Mouse (Mus musculus) embryo, embryonic 11.5 days (tissue): Measurements from ENCODE around the gene Acap2.

Experiments used
- DNase-seq: peaks from one replicate; pipeline ENCODE4 v3.0.0-alpha.2; 2012; ENCODE audit warnings: low read depth, low spot score

Acap2 gene

DNA sequence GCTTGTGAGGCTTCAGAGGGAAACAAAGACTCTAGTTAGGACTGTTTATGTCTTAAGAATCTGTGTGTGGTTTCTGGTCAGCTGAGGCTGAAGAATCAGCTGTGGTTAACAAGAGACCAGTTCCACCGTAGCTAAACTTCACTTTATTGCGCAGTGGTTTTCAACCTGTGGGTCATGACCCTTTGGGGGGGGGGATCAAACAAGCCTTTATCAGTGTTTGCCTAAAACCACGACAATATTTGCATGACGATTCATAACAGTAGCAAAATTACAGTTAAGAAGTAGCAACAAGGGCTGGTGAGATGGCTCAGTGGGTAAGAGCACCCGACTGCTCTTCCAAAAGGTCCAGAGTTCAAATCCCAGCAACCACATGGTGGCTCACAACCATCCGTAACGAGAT is 4.7 kb upstream of the Acap2 start:
- no peak for DNase-seq

DNA sequence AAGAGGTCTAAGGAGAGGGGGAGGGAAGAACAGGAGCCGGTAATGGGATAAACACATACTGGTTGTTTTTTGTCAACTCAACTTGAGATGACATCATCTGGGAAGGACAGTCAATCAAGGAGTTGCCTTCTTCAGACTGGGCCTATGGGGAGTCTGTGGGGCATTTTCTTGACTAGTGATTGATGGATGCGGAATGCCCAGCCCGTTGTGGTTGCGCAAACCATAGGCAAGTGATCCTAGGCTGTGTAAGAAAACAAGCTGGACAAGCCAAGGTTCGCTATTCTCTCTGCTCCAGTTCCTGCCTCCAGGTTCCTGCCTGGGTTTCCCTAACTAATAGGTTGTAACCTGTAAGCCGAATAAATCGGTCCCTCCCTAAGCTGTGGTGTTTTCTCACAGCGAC is 4.1 kb upstream of the Acap2 start:
- no peak for DNase-seq

DNA sequence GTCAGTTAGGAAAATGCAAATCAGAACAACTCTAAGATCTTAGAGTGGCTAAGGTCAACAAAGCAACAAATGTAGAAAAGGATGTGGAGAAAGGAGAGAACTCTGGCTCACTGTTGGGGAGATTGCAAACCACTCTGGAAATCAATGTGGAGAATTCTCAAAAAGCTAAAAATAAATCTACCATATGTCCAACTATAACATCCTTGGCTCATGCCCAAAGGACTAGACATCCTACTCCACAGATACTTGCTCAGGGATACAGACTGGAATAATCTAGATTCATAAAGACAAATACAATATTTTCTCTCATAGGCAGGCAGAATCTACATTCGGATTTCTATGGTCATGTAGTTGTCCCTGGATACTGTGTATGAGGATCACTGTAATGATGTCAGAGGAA is 3.2 kb upstream of the Acap2 start:
- no peak for DNase-seq

DNA sequence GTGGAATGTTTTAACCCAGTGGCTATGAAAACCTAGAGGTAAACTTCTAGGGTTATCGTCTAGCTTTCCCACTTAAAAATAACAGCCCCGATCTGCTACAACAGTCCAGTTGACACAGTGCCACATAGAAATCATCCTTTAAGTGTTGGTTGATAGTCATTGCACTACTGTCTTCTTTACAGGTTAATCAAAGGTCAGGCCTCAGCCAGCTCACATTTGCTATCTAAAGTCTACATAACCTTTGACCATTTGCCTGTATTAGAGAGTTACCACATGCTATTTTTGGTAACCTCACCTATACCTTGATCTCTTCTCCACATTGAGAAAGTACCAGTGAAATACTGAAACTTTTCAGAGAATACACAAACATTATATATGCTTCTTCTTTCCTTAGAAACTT is 659 bp upstream of the Acap2 start:
- no peak for DNase-seq

DNA sequence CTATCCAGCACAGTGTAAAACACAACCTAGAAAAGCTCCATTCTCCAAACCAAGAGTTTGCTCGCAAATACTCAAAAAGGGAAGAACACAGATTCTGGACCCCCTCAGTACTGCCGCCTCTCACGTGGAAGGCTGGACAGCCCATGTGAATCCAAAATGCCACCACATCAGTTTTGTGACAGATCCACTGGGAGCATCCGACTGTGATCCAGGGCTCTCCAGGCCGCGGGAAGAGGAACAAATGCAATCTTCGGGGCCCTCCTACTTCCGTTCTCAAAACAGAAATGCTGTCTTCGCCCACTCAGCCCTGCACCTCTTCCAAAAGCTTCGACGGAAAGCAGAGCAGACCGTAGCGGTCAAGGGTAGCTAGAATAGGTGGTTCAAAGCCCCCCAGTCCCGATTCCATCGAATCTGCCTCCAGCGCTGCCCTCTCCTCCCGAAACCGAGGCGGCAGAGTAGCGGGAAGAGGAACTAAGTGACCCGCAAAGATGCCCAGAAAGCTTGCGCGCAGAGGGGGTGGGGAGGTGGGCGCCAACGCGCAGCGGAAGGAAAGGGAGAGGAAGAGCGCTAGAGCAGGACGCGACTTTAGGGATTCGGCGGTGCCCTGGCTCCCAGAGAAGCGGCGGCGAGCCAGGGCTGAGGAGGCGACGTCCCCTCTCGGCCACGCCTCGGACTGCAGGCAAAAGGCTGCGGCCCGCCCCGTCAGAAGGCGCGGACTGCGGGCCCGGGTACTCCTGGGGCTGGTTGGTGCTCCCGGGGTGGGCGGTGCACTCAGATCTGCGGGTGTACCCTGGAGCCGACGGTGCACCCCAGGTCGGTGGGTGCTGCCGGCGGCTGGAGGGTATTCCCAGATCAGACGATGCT is 887 bp downstream of the Acap2 start:
- peak; percentile 19 for DNase-seq

DNA sequence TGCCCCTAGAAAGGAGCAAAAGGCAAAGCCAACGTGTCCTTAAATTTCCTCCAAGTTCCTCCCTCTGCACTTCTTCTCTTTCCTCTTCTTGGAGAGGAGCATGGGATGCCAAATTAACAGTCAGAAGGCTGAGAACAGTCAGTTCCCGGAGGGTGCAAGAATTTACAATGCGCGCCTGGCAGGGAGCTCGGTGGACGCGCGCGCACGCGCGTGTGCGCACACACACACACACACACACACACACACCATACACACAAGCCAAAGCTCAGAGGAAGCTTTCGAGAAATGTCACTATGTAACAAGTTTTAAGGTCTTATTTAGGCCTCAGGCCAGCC is 1.5 kb downstream of the Acap2 start:
- DNase-seq: no peak

DNA sequence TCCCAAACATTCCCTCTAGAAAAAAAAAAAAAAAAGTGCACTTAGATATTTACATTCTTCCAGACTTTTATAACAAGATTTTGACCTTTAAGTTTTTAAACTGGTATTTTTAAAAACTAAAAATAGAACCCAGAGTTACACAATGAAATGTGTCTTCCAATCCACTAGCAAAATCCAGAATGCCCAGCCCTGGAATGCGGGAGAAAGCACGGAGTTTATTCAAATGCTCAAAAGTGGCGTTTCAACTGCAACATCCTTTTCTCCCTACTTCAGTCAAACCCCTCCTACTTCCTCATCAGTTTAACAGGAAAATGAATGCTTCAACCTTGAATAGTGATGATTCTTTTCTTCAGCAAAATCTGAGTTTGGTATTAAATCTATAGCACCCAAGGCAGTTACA is 4.1 kb downstream of the Acap2 start:
- DNase-seq: no peak

DNA sequence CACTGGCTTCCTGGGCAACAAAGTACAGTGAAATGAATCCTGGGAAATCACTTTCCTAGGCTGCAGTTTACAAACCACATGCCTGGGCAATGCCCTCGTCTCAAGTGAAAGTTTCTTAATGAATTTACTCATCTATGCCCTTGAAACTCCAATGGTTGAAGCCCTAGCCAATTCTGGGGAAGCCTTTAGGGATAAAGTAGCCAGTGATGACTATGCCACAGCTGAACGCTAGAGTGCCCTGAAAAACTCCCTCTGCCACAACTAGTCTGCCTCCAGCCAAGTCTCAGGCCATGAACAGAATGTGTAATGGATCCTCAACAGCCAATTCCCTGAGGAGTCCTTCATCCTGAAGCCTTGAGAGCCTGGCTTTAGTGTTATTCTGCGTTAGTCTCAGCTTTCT is 8.5 kb downstream of the Acap2 start:
- no peak for DNase-seq

DNA sequence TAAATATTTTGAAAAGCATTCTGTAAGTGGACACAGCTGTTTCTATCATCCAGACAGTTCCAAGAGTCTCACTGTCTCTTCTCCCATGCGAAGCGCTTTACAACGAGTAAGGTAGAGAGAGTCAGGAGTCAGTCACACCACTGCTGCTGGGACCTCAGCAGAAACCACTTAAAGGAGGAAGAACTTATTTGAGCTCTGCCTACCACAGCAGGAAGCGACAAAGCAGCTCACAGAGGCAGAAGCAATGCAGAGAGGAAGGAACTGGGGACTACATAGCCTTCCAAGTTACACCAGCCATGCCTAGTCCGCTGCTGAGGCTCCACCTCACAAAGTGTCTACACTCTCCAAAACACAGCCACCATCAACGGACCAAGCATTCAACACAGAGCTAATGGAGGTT is 9.2 kb downstream of the Acap2 start:
- no peak for DNase-seq

DNA sequence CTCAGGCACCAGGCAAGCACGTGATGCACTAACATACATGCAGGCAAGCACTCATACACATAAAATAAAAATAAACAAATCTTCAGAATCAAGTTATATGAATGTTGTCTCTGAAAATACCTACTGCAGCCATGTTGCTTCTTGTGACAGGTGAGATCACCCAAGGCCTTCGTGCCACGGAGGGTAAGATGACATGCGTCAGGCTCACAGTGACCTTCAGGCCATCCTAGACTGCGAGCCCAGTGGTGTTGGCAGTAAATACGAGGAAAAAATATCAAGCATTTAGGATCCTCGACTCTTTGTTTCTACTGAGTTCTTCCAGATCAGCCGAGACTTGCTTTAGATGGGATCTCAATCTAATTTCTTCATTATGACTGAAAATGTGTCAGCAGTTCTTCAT is 10.6 kb downstream of the Acap2 start:
- no peak for DNase-seq

DNA sequence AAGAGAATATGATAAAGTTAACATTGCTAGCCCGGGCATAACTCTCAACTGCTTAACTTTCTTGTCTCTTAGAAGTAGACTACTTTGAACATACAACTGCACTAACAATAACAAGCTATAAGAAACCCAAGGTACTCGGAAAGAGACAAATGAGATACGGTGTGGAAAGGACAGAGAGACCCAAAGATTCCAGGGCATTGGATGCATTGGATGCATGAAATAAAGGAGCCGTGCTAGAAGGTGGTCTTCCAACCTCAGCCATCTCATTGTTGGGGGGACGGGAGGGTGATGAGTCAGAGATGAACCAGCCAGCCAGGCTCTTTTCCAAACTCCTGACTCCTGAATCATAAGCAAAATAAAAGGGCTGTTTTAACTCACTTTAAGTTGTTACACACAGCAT is 11.8 kb downstream of the Acap2 start:
- DNase-seq: no peak

DNA sequence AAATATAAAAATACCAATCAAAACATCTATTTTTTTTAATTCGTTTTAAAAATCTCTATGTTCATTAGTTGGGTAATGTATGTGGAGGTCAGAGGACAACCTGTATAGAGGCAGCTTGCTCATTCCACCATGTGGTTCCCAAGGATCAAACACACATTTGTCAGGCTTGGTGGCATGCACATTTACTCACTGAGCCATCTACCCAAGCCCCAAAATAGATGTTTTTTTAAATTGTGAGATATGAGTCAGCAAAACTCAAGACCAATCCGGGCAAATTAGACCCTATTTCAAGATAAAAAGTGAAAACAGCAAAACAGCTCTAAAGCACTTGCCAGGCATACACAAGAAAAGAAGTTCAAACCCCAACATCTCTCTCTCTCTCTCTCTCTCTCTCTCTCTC is 12.2 kb downstream of the Acap2 start:
- DNase-seq: no peak

DNA sequence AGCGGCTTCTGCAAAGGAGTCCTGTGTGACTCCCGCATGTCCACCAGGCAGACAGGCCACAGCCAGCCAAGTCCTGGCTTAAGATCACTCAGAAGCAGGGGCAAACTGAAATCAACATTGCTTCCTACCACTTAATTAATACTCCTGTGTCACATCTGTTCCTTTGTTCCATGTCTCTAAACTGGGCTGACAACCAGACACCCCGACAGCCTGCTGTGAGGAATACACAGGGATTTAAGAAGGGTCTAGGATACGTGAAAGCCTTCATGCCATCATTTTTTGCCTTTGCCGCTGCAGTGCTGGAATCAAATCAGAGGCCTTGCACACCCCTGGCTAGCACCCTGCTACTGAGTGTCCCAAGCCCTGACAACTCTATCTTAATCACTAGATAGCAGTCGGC is 12.8 kb downstream of the Acap2 start:
- no peak for DNase-seq

DNA sequence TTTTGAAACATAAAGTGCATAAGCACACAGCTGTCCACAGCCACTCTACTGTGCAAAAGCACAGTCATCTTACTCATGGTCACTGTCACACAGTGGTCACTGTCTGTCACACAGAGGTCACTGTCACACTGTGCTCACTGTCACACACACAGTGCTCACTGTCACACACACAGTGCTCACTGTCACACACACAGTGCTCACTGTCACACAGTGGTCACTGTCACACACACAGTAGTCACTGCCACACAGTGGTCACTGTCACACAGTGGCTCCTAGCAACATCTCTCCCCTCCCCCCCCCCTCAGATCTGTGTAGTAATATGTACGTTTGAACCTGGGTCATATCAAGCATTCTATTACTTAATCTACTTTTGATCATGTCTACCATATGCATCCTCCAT is 13.9 kb downstream of the Acap2 start:
- no peak for DNase-seq

DNA sequence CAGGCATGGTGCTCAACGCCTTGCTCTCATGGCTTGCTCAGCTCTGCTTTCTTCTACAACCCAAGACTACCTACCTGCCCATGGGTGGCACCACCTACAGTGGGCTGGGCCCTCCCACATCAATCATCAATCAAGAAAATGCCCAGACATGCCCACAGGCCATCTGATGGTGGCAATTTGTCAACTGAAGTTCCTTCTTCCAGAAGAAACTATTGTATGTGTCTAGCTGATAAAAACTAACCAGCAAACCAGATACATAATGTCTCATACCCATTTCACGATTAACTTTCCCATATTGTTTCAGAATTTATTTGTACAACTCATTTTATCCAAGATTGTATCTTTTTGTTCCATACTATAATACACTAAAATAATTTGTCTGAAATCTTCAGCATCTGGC is 15.3 kb downstream of the Acap2 start:
- no peak for DNase-seq

DNA sequence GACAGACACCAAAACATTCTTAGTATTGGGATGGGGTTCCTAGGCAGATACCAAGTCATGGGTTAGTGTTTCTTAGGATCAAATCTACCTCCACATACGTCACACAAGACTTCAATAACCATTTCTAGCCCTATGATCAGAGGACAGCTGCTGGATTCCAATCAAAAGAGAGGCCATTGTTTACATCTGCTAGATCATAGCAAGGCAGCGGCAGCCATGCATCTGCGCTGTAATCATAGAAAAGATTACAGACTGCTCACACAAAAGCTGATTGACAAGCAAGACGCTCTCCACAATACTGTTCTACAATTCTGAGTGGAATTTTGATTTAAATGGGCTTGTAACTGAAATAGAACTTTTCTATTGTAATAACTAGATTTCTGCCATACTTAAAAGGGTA is 16.3 kb downstream of the Acap2 start:
- no peak for DNase-seq

DNA sequence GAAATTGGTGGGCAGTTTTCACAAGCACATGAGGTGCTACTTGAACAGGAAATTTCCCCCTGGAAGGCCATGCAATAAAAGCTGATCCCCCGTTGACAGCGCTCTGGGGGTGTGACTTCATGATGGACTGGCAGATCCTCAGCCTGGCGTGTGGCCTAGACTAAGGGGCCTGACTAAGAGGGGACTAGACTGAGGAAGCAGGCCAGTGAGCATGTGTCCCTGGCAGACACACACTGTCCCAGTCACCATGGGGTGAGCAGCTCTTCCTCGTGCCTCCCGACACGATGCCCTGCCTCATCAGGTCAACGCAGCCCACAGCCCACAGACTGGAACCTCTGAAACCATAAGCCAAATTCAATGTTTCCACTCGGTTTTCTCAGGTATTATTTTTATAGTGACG is 18.5 kb downstream of the Acap2 start:
- DNase-seq: no peak

DNA sequence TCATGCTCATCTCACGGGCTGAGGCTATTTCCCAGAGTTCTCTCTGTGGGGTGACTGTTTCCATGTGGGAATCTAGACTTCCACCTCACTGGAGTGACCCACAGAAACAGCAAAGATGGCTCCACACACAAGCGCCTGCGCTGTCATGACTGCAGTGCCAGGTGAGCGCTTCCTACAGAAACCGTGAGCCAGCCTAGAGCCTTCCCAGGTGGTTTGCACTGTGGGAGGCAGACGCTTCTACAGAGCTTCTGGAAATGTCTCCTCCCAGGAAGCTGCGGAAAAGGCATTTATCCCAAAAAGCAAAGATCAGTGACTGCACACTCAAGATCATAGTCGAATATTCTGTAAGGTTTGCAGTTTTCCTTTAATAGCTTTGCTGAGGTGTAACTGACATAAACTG is 20.2 kb downstream of the Acap2 start:
- no peak for DNase-seq

DNA sequence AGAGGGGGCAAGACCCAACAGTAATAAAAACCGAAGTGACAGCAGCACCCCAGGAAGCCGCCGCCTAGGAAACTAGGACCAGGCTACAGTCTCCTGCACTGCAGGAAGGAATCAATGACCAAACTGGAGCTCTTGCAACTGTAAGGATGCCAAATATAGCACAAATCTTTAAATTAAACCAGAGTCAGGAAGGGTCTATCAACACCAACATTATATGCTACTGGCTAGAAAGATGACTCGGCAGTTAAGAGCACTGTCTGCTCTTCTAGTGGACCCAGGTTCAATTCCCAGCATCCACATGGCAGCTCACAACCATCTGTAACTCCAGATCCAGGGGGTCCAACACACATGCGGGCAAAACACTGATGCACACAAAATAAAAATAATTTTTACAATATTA is 21.7 kb downstream of the Acap2 start:
- no peak for DNase-seq

DNA sequence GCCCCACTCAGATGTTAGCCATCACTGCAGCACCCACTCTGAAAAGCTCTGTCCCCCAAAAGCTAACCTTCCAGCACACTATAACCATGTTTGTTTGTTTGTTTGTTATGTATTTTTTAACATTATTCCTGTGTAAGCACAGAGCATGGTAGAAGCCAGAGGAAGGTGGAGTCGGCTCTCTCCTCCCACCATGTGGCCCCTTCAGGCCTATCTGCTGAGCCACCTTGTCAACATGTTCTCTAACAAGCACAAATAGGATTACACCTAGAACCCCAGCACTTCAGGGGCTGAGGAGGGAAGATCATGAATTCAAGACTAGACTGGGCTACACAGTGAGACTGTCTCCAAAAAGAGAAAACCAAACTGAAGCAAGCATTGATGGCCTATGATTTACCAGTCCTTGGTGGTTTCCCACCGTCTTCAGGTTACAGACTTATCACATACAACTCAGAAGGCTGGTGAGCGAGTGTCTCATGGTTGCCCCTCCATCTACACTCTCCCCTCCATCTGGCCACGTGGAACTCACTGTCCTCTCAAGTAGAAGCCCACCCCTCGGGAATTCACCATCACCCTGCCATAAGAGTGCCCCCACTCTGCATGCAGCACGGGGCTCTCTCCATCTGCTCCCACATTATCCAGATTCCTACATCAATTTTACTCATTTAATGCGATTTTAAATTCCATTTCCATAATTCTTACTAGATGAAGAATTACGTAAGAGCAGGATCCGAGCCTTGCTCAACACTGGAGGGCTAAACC is 26.0 kb downstream of the Acap2 start:
- no peak for DNase-seq

DNA sequence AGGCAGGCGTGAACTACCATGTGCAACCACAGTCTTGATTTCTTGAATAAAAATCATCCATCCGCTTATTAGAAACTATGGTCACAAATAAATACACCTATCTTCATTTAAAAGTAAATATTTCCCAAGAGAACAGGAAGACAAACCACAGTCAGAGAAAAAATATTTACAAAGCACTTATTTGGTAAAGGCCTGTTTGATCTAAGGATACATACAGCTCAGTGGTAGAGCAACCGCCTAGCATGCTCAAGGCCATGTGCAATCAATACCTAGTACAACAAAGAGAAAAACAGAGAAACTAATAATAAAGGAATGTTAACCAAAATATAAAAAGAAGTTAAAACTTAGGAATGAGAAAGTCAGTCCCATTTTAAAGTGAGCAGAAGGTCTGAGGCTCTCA is 28.8 kb downstream of the Acap2 start:
- no peak for DNase-seq

DNA sequence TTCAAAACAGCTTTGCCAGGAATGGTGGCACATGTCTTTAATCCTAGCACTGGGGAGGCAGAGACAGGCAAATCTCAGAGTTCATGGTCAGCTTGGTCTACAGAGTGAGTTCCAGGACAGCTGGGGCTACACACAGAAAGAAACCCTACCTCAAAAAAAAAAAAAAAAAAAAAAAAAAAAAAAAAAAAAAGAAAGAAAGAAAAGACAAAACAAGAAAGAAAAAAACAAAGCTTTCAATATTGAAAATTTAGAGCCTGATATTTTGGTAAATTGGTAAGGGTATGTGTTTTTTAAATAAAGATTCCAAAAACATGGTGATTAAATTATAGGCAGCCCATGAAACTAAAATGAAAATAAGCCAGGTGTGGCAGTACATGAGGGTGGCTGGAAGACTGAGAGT is 29.6 kb downstream of the Acap2 start:
- no peak for DNase-seq

DNA sequence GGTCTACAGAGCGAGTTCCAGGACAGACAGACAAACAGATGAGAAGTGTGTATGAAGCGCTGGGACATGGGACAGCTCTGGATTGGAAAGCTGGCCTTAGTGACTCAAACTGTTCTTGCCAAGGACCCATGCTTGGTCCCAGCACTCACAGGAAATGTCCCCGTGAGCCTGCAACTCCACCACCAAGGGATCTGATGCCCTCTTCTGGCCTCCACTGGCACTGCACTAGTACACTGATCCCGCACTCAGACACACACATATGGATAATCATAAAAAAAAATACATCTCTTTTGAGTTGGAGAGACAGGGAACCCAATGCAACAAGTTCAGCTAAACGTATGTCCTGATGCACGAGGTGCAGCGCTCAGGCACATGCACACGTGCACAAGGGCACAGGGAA is 30.7 kb downstream of the Acap2 start:
- no peak for DNase-seq
